Mouse (Mus musculus): Measurements from ENCODE around the gene Mier2. TPM values are rescaled to one million over a fixed set of nuclear protein-coding genes. Genes with fewer than 3 reads are reported as not detected.

Mier2 gene
- polyA plus RNA-seq, 1 experiment from 2014 or later, result 64.4 TPM

DNA sequence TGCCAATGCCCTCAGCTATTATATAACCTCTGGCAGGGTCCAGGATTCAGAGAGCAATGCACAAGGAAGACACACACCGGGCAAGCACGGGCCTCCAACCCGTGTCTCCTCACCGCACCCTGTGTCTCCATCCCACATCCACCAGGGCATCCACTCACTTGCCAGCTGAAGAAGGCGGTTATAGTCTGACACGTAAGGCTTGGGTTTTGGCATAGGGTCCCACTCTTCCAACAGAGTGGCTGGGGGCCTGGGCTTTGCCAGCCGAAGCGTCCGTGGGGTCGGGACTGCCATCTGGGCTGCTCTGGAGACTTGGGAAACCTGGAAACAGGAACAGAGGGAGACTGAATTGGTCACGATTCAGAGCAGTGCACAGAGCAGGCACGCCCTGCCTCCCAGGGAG lies 24.8 kb upstream of the Mier2 start:
- 81% methylated on average over 12 of the region's 12 CpGs for WGBS
- Histone ChIP-seq H3K9me3 (ENCODE audit: control insufficient read depth, low read length) (no peaks in the 10 kb centered on the region), H3K4me1 (replicated peaks; ENCODE audit: control insufficient read depth, insufficient read depth, low read length) (no peaks in the 10 kb centered on the region), H3K27ac (ENCODE audit: low read depth, low read length) (no peak overlapping the region), H3K36me3 (ENCODE audit: control insufficient read depth, insufficient read depth, low read length) (no peaks in the 10 kb centered on the region), H3K4me2 (ENCODE audit: low read depth, low read length, severe bottlenecking) (no peak overlapping the region), H3K27me3 (ENCODE audit: control insufficient read depth, insufficient read depth, low read length) (peaks cover 2% of the 10 kb centered on the region; the same call in 1 of the 2 replicates), H3K4me3 (ENCODE audit: low read depth, low read length) (no peak overlapping the region), H3K9ac (ENCODE audit: low read length) (no peak overlapping the region)
- peak; percentile 45 for DNase-seq (ENCODE audit: low spot score)
- no peak for ATAC-seq (replicated peaks; ENCODE audit: low FRiP score)

DNA sequence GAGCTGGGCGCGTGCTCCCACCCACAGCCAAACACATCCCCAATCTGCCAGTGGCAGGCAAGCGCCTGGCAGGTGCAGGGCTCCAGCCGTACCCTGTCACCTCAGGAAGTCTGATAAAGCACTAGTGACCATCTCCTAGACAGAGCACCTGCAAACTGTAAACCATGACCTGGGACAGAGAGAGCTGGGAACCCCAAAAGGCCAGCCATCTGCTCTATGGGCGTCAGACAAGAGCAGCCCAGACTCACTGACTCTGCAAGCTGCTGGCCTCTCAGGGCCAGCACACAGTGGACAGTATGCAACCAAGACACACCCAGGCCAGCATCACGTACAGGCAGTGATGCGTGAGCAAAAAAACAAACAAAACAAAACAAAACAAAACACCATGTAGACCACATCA lies 23.9 kb upstream of the Mier2 start:
- H3K9ac ChIP-seq (ENCODE audit: low read length), result no peak overlapping the region
- H3K27ac ChIP-seq (ENCODE audit: low read depth, low read length), result no peak overlapping the region
- DNase-seq (ENCODE audit: low spot score) (peak; percentile 53), ATAC-seq (replicated peaks; ENCODE audit: low FRiP score) (no peak)
- no peaks in the 10 kb centered on the region for H3K4me1 ChIP-seq (replicated peaks; ENCODE audit: control insufficient read depth, insufficient read depth, low read length)
- H3K27me3 ChIP-seq (ENCODE audit: control insufficient read depth, insufficient read depth, low read length), result peaks cover 2% of the 10 kb centered on the region; the same call in 1 of the 2 replicates
- H3K36me3 ChIP-seq (ENCODE audit: control insufficient read depth, insufficient read depth, low read length), result no peaks in the 10 kb centered on the region
- WGBS, result 82% methylated on average over 7 of the region's 7 CpGs
- no peak overlapping the region for H3K4me3 ChIP-seq (ENCODE audit: low read depth, low read length)
- H3K4me2 ChIP-seq (ENCODE audit: low read depth, low read length, severe bottlenecking), result no peak overlapping the region
- no peaks in the 10 kb centered on the region for H3K9me3 ChIP-seq (ENCODE audit: control insufficient read depth, low read length)

DNA sequence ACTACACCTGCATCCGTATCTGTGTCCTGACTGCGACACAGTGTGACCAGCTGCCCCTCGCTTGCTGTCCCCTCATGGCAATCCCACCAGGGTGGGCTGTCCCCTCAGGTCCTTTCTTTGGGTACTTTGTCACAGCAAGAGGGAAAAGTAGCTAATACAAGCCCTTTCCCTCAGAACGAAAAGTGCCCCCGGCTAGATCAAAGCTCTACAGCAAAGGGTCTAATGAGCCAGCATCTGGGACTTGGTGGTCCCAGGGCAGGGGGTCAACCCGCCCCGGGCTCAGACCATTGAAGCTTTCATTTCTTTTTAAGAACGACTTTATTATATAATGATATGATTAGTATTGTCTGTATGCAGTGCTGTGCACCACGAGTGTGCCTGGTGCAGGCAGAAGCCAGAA lies 23.3 kb upstream of the Mier2 start:
- ATAC-seq (replicated peaks; ENCODE audit: low FRiP score) (no peak), DNase-seq (ENCODE audit: low spot score) (peak; percentile 50)
- Histone ChIP-seq H3K4me2 (ENCODE audit: low read depth, low read length, severe bottlenecking) (no peak overlapping the region), H3K27me3 (ENCODE audit: control insufficient read depth, insufficient read depth, low read length) (peaks cover 2% of the 10 kb centered on the region; the same call in 1 of the 2 replicates), H3K4me1 (replicated peaks; ENCODE audit: control insufficient read depth, insufficient read depth, low read length) (no peaks in the 10 kb centered on the region), H3K36me3 (ENCODE audit: control insufficient read depth, insufficient read depth, low read length) (no peaks in the 10 kb centered on the region), H3K9ac (ENCODE audit: low read length) (no peak overlapping the region), H3K27ac (ENCODE audit: low read depth, low read length) (no peak overlapping the region), H3K4me3 (ENCODE audit: low read depth, low read length) (no peak overlapping the region), H3K9me3 (ENCODE audit: control insufficient read depth, low read length) (no peaks in the 10 kb centered on the region)
- WGBS, result 43% methylated on average over 9 of the region's 9 CpGs

DNA sequence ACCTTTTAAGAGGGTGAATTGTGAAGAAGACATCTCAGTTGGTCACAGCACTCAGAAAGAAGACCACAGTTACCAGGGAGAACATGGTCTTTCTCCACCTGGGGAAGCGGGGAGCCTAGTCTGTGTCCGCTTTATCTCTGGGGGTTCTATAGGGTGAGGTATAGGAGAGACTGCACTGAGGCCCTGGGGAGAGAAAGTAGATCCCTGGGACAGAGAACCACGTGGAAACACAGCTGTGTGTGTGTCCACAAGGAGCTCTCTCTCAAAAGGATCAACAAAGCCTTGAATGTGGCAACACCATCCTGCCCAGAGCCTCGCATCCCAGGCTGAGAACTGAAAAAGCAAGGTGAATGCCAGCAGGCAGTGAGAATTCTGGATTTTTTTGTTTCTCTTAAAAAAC lies 22.4 kb upstream of the Mier2 start:
- DNase-seq (ENCODE audit: low spot score) (peak; percentile 9), ATAC-seq (replicated peaks; ENCODE audit: low FRiP score) (no peak)
- 71% methylated on average over 4 of the region's 4 CpGs for WGBS
- no peaks in the 10 kb centered on the region for H3K9me3 ChIP-seq (ENCODE audit: control insufficient read depth, low read length)
- no peaks in the 10 kb centered on the region for H3K4me1 ChIP-seq (replicated peaks; ENCODE audit: control insufficient read depth, insufficient read depth, low read length)
- no peak overlapping the region for H3K4me3 ChIP-seq (ENCODE audit: low read depth, low read length)
- H3K4me2 ChIP-seq (ENCODE audit: low read depth, low read length, severe bottlenecking), result no peak overlapping the region
- H3K27me3 ChIP-seq (ENCODE audit: control insufficient read depth, insufficient read depth, low read length), result peaks cover 2% of the 10 kb centered on the region; the same call in 1 of the 2 replicates
- H3K9ac ChIP-seq (ENCODE audit: low read length), result no peak overlapping the region
- H3K27ac ChIP-seq (ENCODE audit: low read depth, low read length), result no peak overlapping the region
- no peaks in the 10 kb centered on the region for H3K36me3 ChIP-seq (ENCODE audit: control insufficient read depth, insufficient read depth, low read length)

DNA sequence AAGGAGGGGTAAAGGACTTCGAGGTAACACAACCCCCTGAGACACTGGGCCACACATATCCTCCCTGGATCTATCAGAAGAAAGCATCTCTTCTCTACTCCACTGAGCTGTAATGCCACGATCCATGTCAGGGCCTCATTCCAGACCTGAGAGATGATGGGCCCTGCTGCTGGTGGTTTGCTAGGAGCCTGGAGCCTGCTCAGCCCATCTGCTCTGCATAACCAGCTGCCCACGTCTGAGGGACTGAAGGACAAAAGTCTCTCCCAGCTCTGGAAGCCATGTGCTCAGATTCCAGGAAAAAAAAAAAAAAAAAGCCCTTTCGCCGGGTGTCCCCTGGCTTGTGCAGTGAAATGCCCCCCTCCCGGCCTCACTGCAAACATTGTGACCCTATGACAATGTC lies 20.8 kb upstream of the Mier2 start:
- no peak for ATAC-seq (replicated peaks; ENCODE audit: low FRiP score)
- H3K9ac ChIP-seq (ENCODE audit: low read length), result no peak overlapping the region
- no peaks in the 10 kb centered on the region for H3K36me3 ChIP-seq (ENCODE audit: control insufficient read depth, insufficient read depth, low read length)
- no peak for DNase-seq (ENCODE audit: low spot score)
- H3K4me3 ChIP-seq (ENCODE audit: low read depth, low read length), result no peak overlapping the region
- no peaks in the 10 kb centered on the region for H3K9me3 ChIP-seq (ENCODE audit: control insufficient read depth, low read length)
- WGBS, result 73% methylated on average over 6 of the region's 6 CpGs
- H3K4me2 ChIP-seq (ENCODE audit: low read depth, low read length, severe bottlenecking), result no peak overlapping the region
- H3K27ac ChIP-seq (ENCODE audit: low read depth, low read length), result no peak overlapping the region
- peaks cover 2% of the 10 kb centered on the region; the same call in 1 of the 2 replicates for H3K27me3 ChIP-seq (ENCODE audit: control insufficient read depth, insufficient read depth, low read length)
- no peaks in the 10 kb centered on the region for H3K4me1 ChIP-seq (replicated peaks; ENCODE audit: control insufficient read depth, insufficient read depth, low read length)

DNA sequence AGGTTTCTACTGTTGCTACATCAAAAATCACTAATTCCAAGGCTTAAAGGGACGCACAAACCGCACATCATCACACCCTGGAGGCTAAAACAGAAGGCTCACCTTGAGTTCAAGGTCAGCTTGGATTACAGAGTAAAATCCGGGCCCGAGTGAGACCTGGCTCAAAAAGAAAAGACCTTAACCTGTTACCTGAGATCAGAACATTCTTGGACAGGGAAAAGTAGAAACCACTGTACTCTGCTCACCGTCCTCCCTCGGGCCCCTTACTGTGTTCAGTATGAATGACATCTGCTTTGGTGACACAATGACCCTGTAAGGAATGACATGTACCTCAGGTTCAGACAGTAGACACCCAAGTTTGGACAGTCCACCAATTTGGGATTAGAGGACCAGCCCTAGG lies 19.8 kb upstream of the Mier2 start:
- DNase-seq (ENCODE audit: low spot score), result no peak
- no peaks in the 10 kb centered on the region for H3K9me3 ChIP-seq (ENCODE audit: control insufficient read depth, low read length)
- no peaks in the 10 kb centered on the region for H3K4me1 ChIP-seq (replicated peaks; ENCODE audit: control insufficient read depth, insufficient read depth, low read length)
- no peak for ATAC-seq (replicated peaks; ENCODE audit: low FRiP score)
- no peak overlapping the region for H3K27ac ChIP-seq (ENCODE audit: low read depth, low read length)
- H3K4me3 ChIP-seq (ENCODE audit: low read depth, low read length), result no peak overlapping the region
- H3K9ac ChIP-seq (ENCODE audit: low read length), result no peak overlapping the region
- H3K4me2 ChIP-seq (ENCODE audit: low read depth, low read length, severe bottlenecking), result no peak overlapping the region
- no peaks in the 10 kb centered on the region for H3K27me3 ChIP-seq (ENCODE audit: control insufficient read depth, insufficient read depth, low read length)
- H3K36me3 ChIP-seq (ENCODE audit: control insufficient read depth, insufficient read depth, low read length), result no peaks in the 10 kb centered on the region
- WGBS, result 89% methylated on average over 6 of the region's 6 CpGs

DNA sequence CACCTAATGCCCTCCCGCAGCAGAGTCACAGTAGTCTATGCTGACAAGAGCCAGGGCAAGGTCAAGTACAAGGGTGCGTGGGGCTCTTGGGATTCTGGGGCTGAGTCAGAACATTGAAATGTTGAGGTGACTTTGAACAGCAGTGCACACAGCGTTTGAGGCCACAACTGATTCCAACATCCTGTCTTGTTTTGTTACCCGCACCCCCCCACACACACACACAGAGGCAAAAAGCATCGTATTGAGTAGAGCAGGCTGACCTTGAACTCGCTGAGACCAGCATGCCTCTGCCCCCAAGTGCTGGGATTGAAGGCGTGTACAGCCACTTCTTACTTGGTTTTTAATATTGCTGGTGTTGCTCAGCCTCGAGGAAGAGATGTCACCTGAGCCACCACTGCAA lies 19.4 kb upstream of the Mier2 start:
- H3K27me3 ChIP-seq (ENCODE audit: control insufficient read depth, insufficient read depth, low read length), result no peaks in the 10 kb centered on the region
- no peak overlapping the region for H3K27ac ChIP-seq (ENCODE audit: low read depth, low read length)
- H3K4me1 ChIP-seq (replicated peaks; ENCODE audit: control insufficient read depth, insufficient read depth, low read length), result no peaks in the 10 kb centered on the region
- 88% methylated on average over 8 of the region's 8 CpGs for WGBS
- no peaks in the 10 kb centered on the region for H3K36me3 ChIP-seq (ENCODE audit: control insufficient read depth, insufficient read depth, low read length)
- ATAC-seq (replicated peaks; ENCODE audit: low FRiP score), result no peak
- no peaks in the 10 kb centered on the region for H3K9me3 ChIP-seq (ENCODE audit: control insufficient read depth, low read length)
- DNase-seq (ENCODE audit: low spot score), result peak; percentile 39
- no peak overlapping the region for H3K4me2 ChIP-seq (ENCODE audit: low read depth, low read length, severe bottlenecking)
- H3K4me3 ChIP-seq (ENCODE audit: low read depth, low read length), result no peak overlapping the region
- no peak overlapping the region for H3K9ac ChIP-seq (ENCODE audit: low read length)

DNA sequence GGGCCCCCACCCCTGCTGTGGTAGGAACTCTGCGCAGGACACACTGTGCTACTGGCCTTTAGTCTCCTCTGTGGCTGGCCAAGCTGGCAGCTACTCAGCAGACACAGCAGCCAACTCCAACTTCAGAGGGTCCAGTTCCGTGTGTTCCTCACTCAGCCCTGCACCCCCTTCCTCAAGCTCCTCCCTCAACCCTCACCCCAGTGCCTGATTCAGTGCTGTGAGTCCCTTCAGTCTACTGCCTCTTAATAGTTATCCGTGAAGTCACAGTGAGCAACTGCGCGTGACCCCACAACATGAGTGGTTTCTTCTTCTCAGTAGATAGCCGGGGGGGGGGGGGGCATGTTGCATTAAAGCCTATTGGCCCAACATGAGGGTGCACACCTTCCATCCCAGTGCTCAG lies 18.6 kb upstream of the Mier2 start:
- Histone ChIP-seq H3K36me3 (ENCODE audit: control insufficient read depth, insufficient read depth, low read length) (no peaks in the 10 kb centered on the region), H3K27me3 (ENCODE audit: control insufficient read depth, insufficient read depth, low read length) (no peaks in the 10 kb centered on the region), H3K9ac (ENCODE audit: low read length) (no peak overlapping the region), H3K4me2 (ENCODE audit: low read depth, low read length, severe bottlenecking) (no peak overlapping the region), H3K9me3 (ENCODE audit: control insufficient read depth, low read length) (no peaks in the 10 kb centered on the region), H3K27ac (ENCODE audit: low read depth, low read length) (no peak overlapping the region), H3K4me3 (ENCODE audit: low read depth, low read length) (no peak overlapping the region), H3K4me1 (replicated peaks; ENCODE audit: control insufficient read depth, insufficient read depth, low read length) (no peaks in the 10 kb centered on the region)
- WGBS, result 80% methylated on average over 6 of the region's 6 CpGs
- no peak for ATAC-seq (replicated peaks; ENCODE audit: low FRiP score)
- peak; percentile 39 for DNase-seq (ENCODE audit: low spot score)

DNA sequence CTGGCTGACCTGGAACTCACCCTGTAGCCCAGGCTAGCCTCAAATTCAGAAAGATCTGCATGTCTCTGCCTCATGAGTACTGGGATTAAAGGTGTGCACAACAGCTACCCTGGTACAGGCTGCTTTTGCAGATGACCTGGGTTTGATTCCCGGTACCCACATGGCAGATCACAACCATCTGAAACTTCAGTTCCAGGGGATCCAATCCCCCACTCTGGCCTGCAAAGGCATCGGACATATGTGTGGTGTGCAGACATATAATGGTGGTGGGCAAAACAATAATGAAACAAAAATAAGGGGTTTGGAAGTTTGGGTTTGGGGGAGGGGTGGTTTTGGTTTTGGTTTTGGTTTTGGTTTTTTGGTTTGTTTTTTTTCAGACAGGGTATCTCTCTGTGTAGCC lies 16.3 kb upstream of the Mier2 start:
- H3K4me3 ChIP-seq (ENCODE audit: low read depth, low read length), result no peak overlapping the region
- no peak overlapping the region for H3K9ac ChIP-seq (ENCODE audit: low read length)
- ATAC-seq (replicated peaks; ENCODE audit: low FRiP score) (no peak), DNase-seq (ENCODE audit: low spot score) (peak; percentile 15)
- H3K4me1 ChIP-seq (replicated peaks; ENCODE audit: control insufficient read depth, insufficient read depth, low read length), result no peaks in the 10 kb centered on the region
- H3K36me3 ChIP-seq (ENCODE audit: control insufficient read depth, insufficient read depth, low read length), result no peaks in the 10 kb centered on the region
- H3K27me3 ChIP-seq (ENCODE audit: control insufficient read depth, insufficient read depth, low read length), result no peaks in the 10 kb centered on the region
- no peak overlapping the region for H3K4me2 ChIP-seq (ENCODE audit: low read depth, low read length, severe bottlenecking)
- 90% methylated on average over 2 of the region's 2 CpGs for WGBS
- no peak overlapping the region for H3K27ac ChIP-seq (ENCODE audit: low read depth, low read length)
- H3K9me3 ChIP-seq (ENCODE audit: control insufficient read depth, low read length), result no peaks in the 10 kb centered on the region

Measured in forebrain, embryonic 11.5 days (tissue).